Mouse (Mus musculus) hindbrain, embryonic 15.5 days (tissue): ENCODE measurements around the gene Vcpkmt. TPM values are rescaled to one million over a fixed set of nuclear protein-coding genes. Genes with fewer than 3 reads are reported as not detected.
"Not testable (repeated sequence)": the region's sequence is repeated elsewhere in the genome, so short reads cannot be mapped to it uniquely, and the experiment has no call there.

ENCODE experiments used
- ATAC-seq: fragments of 200-750 bp; cut with Nextera tagmentation; 2 replicates; pipeline ENCODE4 v1.8.0; 2017; ENCODE audit warnings: low read depth, moderate number of reproducible peaks, moderate TSS enrichment; ENCODE audit not compliant: low FRiP score
- H3K27ac ChIP-seq: fragments of 300-500 bp; sonication (generic); replicated peaks from 2 replicates; pipeline ENCODE4 v1.5.1; 2015; ENCODE audit warnings: mild to moderate bottlenecking, inconsistent platforms
- H3K27me3 ChIP-seq: fragments of 300-500 bp; sonication (generic); 2 replicates; pipeline ENCODE4 v1.6.1; 2015; ENCODE audit warnings: control low read depth, inconsistent platforms
- H3K36me3 ChIP-seq: fragments of 300-500 bp; sonication (generic); 2 replicates; pipeline ENCODE4 v1.6.1; 2015; ENCODE audit warnings: control low read depth, inconsistent platforms
- H3K4me1 ChIP-seq: fragments of 300-500 bp; sonication (generic); replicated peaks from 2 replicates; pipeline ENCODE4 v1.6.1; 2015; ENCODE audit warnings: control low read depth, inconsistent platforms
- H3K4me2 ChIP-seq: fragments of 300-500 bp; sonication (generic); 2 replicates; pipeline ENCODE4 v1.6.1; 2015; ENCODE audit warnings: moderate library complexity, mild to moderate bottlenecking, inconsistent platforms
- H3K4me3 ChIP-seq: fragments of 300-500 bp; sonication (generic); 2 replicates; pipeline ENCODE4 v1.5.1; 2015; ENCODE audit warnings: mild to moderate bottlenecking, inconsistent platforms
- H3K9ac ChIP-seq: fragments of 300-500 bp; sonication (generic); 2 replicates; pipeline ENCODE4 v1.6.1; 2015; ENCODE audit warnings: inconsistent platforms
- H3K9me3 ChIP-seq: fragments of 300-500 bp; sonication (generic); 2 replicates; pipeline ENCODE4 v1.6.1; 2016; ENCODE audit warnings: control low read depth, inconsistent platforms
- whole genome bisulfite sequencing: fragments of 180-500 bp; shearing (Covaris S2); methylation state at CpG from one replicate; pipeline ENCODE4 v1.1.7; 2015; 5-methylcytosine and 5-hydroxymethylcytosine counted together
- polyA plus RNA-seq: library from polyadenylated mRNA; unstranded; fragments of >200 nt; fragmentation: Nextera tagmentation; extraction: Ambion mirVana; gene quantifications from 2 replicates; pipeline ENCODE4 v1.2.1, GENCODE M21; 2015

Vcpkmt gene
- polyA plus RNA-seq, 1 experiment from 2014 or later, result 25.3 TPM

- ATAC-seq, result no peak
- Histone ChIP-seq H3K36me3 (no peaks in the 10 kb centered on the region), H3K4me1 (no peaks in the 10 kb centered on the region), H3K27me3 (no peaks in the 10 kb centered on the region), H3K9ac (no peak overlapping the region), H3K9me3 (no peaks in the 10 kb centered on the region), H3K4me2 (no peak overlapping the region), H3K27ac (no peak overlapping the region), H3K4me3 (no peak overlapping the region)
- WGBS, result 88% methylated on average over 3 of the region's 3 CpGs
These were observed 14.6 kb downstream of the Vcpkmt start for GRCm38 (mm10) chr12:69568266-69568665.

- H3K27ac ChIP-seq, result not testable (repeated sequence)
These were observed 21.8 kb downstream of the Vcpkmt start for GRCm38 (mm10) chr12:69561006-69561405.

GRCm38 (mm10) chr12:69556221-69556861 is 26.5 kb downstream of the Vcpkmt start:
- Histone ChIP-seq H3K4me1 (peaks cover 5% of the 10 kb centered on the region), H3K9me3 (no peaks in the 10 kb centered on the region), H3K27me3 (no peaks in the 10 kb centered on the region), H3K36me3 (no peaks in the 10 kb centered on the region), H3K4me3 (no peak overlapping the region), H3K4me2 (no peak overlapping the region), H3K27ac (peak overlapping the region; percentile 32), H3K9ac (no peak overlapping the region)
- ATAC-seq, result peak; percentile 61; the same call in 1 of the 2 replicates
- WGBS, result 56% methylated on average over 6 of the region's 6 CpGs

More at GRCm38 (mm10) chr12:69561006-69561405, 21.8 kb downstream of the Vcpkmt start:
- H3K9ac ChIP-seq, ATAC-seq, H3K27me3 ChIP-seq, H3K36me3 ChIP-seq, H3K4me3 ChIP-seq, H3K4me1 ChIP-seq, H3K4me2 ChIP-seq, H3K9me3 ChIP-seq: not testable (repeated sequence)
- WGBS, result 90% methylated on average over 6 of the region's 6 CpGs

- H3K27me3 ChIP-seq, result no peaks in the 10 kb centered on the region
- H3K36me3 ChIP-seq, result no peaks in the 10 kb centered on the region
- WGBS, result 82% methylated on average over 13 of the region's 13 CpGs
- H3K27ac ChIP-seq, result no peak overlapping the region
- H3K9ac ChIP-seq, result no peak overlapping the region
- no peaks in the 10 kb centered on the region for H3K9me3 ChIP-seq
- no peak for ATAC-seq
- H3K4me2 ChIP-seq, result no peak overlapping the region
- no peak overlapping the region for H3K4me3 ChIP-seq
- H3K4me1 ChIP-seq, result no peaks in the 10 kb centered on the region
These were observed 37.2 kb downstream of the Vcpkmt start for GRCm38 (mm10) chr12:69545456-69546178.

GRCm38 (mm10) chr12:69544994-69545393 is 37.8 kb downstream of the Vcpkmt start:
- no peak for ATAC-seq
- H3K9ac ChIP-seq, result no peak overlapping the region
- no peak overlapping the region for H3K27ac ChIP-seq
- 89% methylated on average over 6 of the region's 6 CpGs for WGBS
- no peaks in the 10 kb centered on the region for H3K4me1 ChIP-seq
- H3K4me3 ChIP-seq, result no peak overlapping the region
- no peaks in the 10 kb centered on the region for H3K9me3 ChIP-seq
- H3K36me3 ChIP-seq, result no peaks in the 10 kb centered on the region
- no peak overlapping the region for H3K4me2 ChIP-seq
- H3K27me3 ChIP-seq, result no peaks in the 10 kb centered on the region

- no peak for ATAC-seq
- WGBS, result 58% methylated on average over 2 of the region's 2 CpGs
- no peaks in the 10 kb centered on the region for H3K36me3 ChIP-seq
- no peak overlapping the region for H3K9ac ChIP-seq
- no peaks in the 10 kb centered on the region for H3K27me3 ChIP-seq
- no peak overlapping the region for H3K4me2 ChIP-seq
- H3K4me3 ChIP-seq, result no peak overlapping the region
- no peaks in the 10 kb centered on the region for H3K9me3 ChIP-seq
- H3K4me1 ChIP-seq, result no peaks in the 10 kb centered on the region
- H3K27ac ChIP-seq, result no peak overlapping the region
These were observed 38.3 kb downstream of the Vcpkmt start for GRCm38 (mm10) chr12:69544562-69544961.

GRCm38 (mm10) chr12:69542376-69542775 is 40.5 kb downstream of the Vcpkmt start:
- Histone ChIP-seq H3K4me3 (no peak overlapping the region), H3K9ac (no peak overlapping the region), H3K4me2 (no peak overlapping the region), H3K27ac (no peak overlapping the region), H3K36me3 (no peaks in the 10 kb centered on the region), H3K4me1 (peaks cover 14% of the 10 kb centered on the region), H3K9me3 (no peaks in the 10 kb centered on the region), H3K27me3 (no peaks in the 10 kb centered on the region)
- WGBS, result 95% methylated on average over 8 of the region's 8 CpGs
- no peak for ATAC-seq

GRCm38 (mm10) chr12:69541663-69542062 is 41.2 kb downstream of the Vcpkmt start:
- Histone ChIP-seq H3K4me3 (no peak overlapping the region), H3K27ac (0 out of 2 replicates have a peak overlapping the region, but pooled peaks have one; percentile 30), H3K36me3 (no peaks in the 10 kb centered on the region), H3K9me3 (no peaks in the 10 kb centered on the region), H3K27me3 (no peaks in the 10 kb centered on the region), H3K4me1 (peaks cover 19% of the 10 kb centered on the region), H3K9ac (no peak overlapping the region), H3K4me2 (no peak overlapping the region)
- 78% methylated on average over 8 of the region's 8 CpGs for WGBS
- no peak for ATAC-seq

- no peak for ATAC-seq
- Histone ChIP-seq H3K9ac (no peak overlapping the region), H3K27ac (peak overlapping the region; percentile 76; the same call in 1 of the 2 replicates), H3K36me3 (no peaks in the 10 kb centered on the region), H3K4me1 (peaks cover 19% of the 10 kb centered on the region), H3K4me3 (no peak overlapping the region), H3K27me3 (no peaks in the 10 kb centered on the region), H3K9me3 (no peaks in the 10 kb centered on the region), H3K4me2 (no peak overlapping the region)
- 62% methylated on average over 7 of the region's 7 CpGs for WGBS
These were observed 43.5 kb downstream of the Vcpkmt start for GRCm38 (mm10) chr12:69539353-69539752.

GRCm38 (mm10) chr12:69538362-69538950 is 44.4 kb downstream of the Vcpkmt start:
- Histone ChIP-seq H3K4me1 (peaks cover 19% of the 10 kb centered on the region), H3K9me3 (no peaks in the 10 kb centered on the region), H3K36me3 (no peaks in the 10 kb centered on the region), H3K4me3 (no peak overlapping the region), H3K4me2 (no peak overlapping the region), H3K9ac (no peak overlapping the region), H3K27me3 (no peaks in the 10 kb centered on the region), H3K27ac (peak overlapping the region; percentile 76)
- 73% methylated on average over 4 of the region's 4 CpGs for WGBS
- peak; percentile 5; the same call in 1 of the 2 replicates for ATAC-seq

- Histone ChIP-seq H3K9me3 (no peaks in the 10 kb centered on the region), H3K4me1 (peaks cover 19% of the 10 kb centered on the region)
- 62% methylated on average over 19 of the region's 19 CpGs for WGBS
These were observed 45.0 kb downstream of the Vcpkmt start for GRCm38 (mm10) chr12:69537675-69538361.

More at GRCm38 (mm10) chr12:69537675-69538361, 45.0 kb downstream of the Vcpkmt start:
- no peaks in the 10 kb centered on the region for H3K36me3 ChIP-seq
- H3K27me3 ChIP-seq, result no peaks in the 10 kb centered on the region
- H3K27ac ChIP-seq, result peak overlapping the region; percentile 76
- peak; percentile 37; the same call in 1 of the 2 replicates for ATAC-seq
- no peak overlapping the region for H3K4me3 ChIP-seq
- peak overlapping the region; percentile 19; the same call in 1 of the 2 replicates for H3K4me2 ChIP-seq
- no peak overlapping the region for H3K9ac ChIP-seq
